Mouse (Mus musculus) brain, adult 2 months (tissue): Measurements from ENCODE around the gene Coa3.

Experiments used
- DNase-seq: peaks from one replicate; pipeline ENCODE4 v3.0.0; 2011; ENCODE audit warnings: low read depth, low spot score

Gene Coa3

GRCm38 (mm10) chr11:101282896-101283295, 4.0 kb upstream of the Coa3 start:
- no peak for DNase-seq

- no peak for DNase-seq
Measured at GRCm38 (mm10) chr11:101280837-101281236, 1.9 kb upstream of the Coa3 start.

GRCm38 (mm10) chr11:101279193-101279569, 267 bp upstream of the Coa3 start:
- no peak for DNase-seq

- peak; percentile 70 for DNase-seq
Measured at GRCm38 (mm10) chr11:101277381-101278222, 1.3 kb downstream of the Coa3 start.

- no peak for DNase-seq
Measured at GRCm38 (mm10) chr11:101276319-101277070, 2.4 kb downstream of the Coa3 start.

- no peak for DNase-seq
Measured at GRCm38 (mm10) chr11:101275309-101275708, 3.6 kb downstream of the Coa3 start.

GRCm38 (mm10) chr11:101272446-101272845, 6.5 kb downstream of the Coa3 start:
- DNase-seq: no peak

- DNase-seq: peak; percentile 57
Measured at GRCm38 (mm10) chr11:101269577-101270116, 9.3 kb downstream of the Coa3 start.

GRCm38 (mm10) chr11:101265906-101266305, 13.0 kb downstream of the Coa3 start:
- no peak for DNase-seq

GRCm38 (mm10) chr11:101264954-101265471, 13.9 kb downstream of the Coa3 start:
- no peak for DNase-seq

- DNase-seq: no peak
Measured at GRCm38 (mm10) chr11:101263989-101264280, 15.0 kb downstream of the Coa3 start.

- no peak for DNase-seq
Measured at GRCm38 (mm10) chr11:101263138-101263988, 15.6 kb downstream of the Coa3 start.

- no peak for DNase-seq
Measured at GRCm38 (mm10) chr11:101262272-101262967, 16.5 kb downstream of the Coa3 start.

- no peak for DNase-seq
Measured at GRCm38 (mm10) chr11:101260826-101261380, 18.0 kb downstream of the Coa3 start.

GRCm38 (mm10) chr11:101259948-101260825, 18.7 kb downstream of the Coa3 start, which contains the start of gene Wnk4:
Gene Wnk4 (plus strand): TSS chr11:101260567.
- peak; percentile 52 for DNase-seq

GRCm38 (mm10) chr11:101259261-101259712, 19.6 kb downstream of the Coa3 start:
- DNase-seq: peak; percentile 79

- no peak for DNase-seq
Measured at GRCm38 (mm10) chr11:101255826-101256775, 22.8 kb downstream of the Coa3 start.
